Mouse (Mus musculus): Measurements from ENCODE around the gene Ddx60. TPM values are rescaled to one million over a fixed set of nuclear protein-coding genes. Genes with fewer than 3 reads are reported as not detected.

Ddx60 gene
- total RNA-seq, 2 experiments from 2014 or later, result 0.50 to 0.87 TPM

- DNase-seq, result no peak
- Histone ChIP-seq H3K27ac (no peak overlapping the region), H3K4me3 (no peak overlapping the region)
- intact Hi-C loops (cut with DNase I), result no loop called here
- no peak for TF ChIP-seq CTCF (IDR thresholded peaks at IDR 0.05)
Observed at GRCm38 (mm10) chr8:62014582-62014981, 86.7 kb downstream of the Ddx60 start.

- no peak overlapping the region for H3K27ac ChIP-seq
- no peak overlapping the region for H3K4me3 ChIP-seq
- peak; percentile 52 for TF ChIP-seq CTCF (IDR thresholded peaks at IDR 0.05)
- intact Hi-C loops (cut with DNase I), result loop anchor here (1.0 kb wide), 1 partner anchor 140 kb away; no protein-coding TSS in a partner anchor
- DNase-seq, result no peak
Observed at GRCm38 (mm10) chr8:62034351-62034750, 106.5 kb downstream of the Ddx60 start.

- H3K27ac ChIP-seq, result no peak overlapping the region
- no peak overlapping the region for H3K4me3 ChIP-seq
- intact Hi-C loops (cut with DNase I), result no loop called here
- peak; percentile 64 for TF ChIP-seq CTCF (IDR thresholded peaks at IDR 0.05)
- no peak for DNase-seq
Observed at GRCm38 (mm10) chr8:62046809-62047208, 118.9 kb downstream of the Ddx60 start.

GRCm38 (mm10) chr8:62060357-62060756 lies 132.5 kb downstream of the Ddx60 start:
- DNase-seq, result no peak
- TF ChIP-seq CTCF (IDR thresholded peaks at IDR 0.05), result peak; percentile 54

GRCm38 (mm10) chr8:62068305-62068704 lies 140.4 kb downstream of the Ddx60 start:
- intact Hi-C loops (cut with DNase I), result no loop called here
- no peak for TF ChIP-seq CTCF (IDR thresholded peaks at IDR 0.05)
- Histone ChIP-seq H3K27ac (no peak overlapping the region), H3K4me3 (no peak overlapping the region)
- DNase-seq, result no peak

More at GRCm38 (mm10) chr8:62060357-62060756, 132.5 kb downstream of the Ddx60 start:
- Histone ChIP-seq H3K4me3 (no peak overlapping the region), H3K27ac (no peak overlapping the region)
- intact Hi-C loops (cut with DNase I), result no loop called here

GRCm38 (mm10) chr8:62080195-62080802 lies 152.4 kb downstream of the Ddx60 start:
- DNase-seq, result no peak

GRCm38 (mm10) chr8:62081804-62082203 lies 153.9 kb downstream of the Ddx60 start:
- TF ChIP-seq CTCF (IDR thresholded peaks at IDR 0.05), result no peak
- intact Hi-C loops (cut with DNase I), result no loop called here
- DNase-seq, result no peak
- Histone ChIP-seq H3K4me3 (no peak overlapping the region), H3K27ac (no peak overlapping the region)

More at GRCm38 (mm10) chr8:62080195-62080802, 152.4 kb downstream of the Ddx60 start:
- no peak overlapping the region for H3K27ac ChIP-seq
- TF ChIP-seq CTCF (IDR thresholded peaks at IDR 0.05), result peak; percentile 53
- intact Hi-C loops (cut with DNase I), result no loop called here
- H3K4me3 ChIP-seq, result no peak overlapping the region

Other genes starting within 250 kb of the Ddx60 start
- 10 to 100 TPM; 66.8 to 71.5 TPM for gene Palld, start 25.4 kb upstream of the Ddx60 start, total RNA-seq (2021)
- not detected for gene Anxa10, start 195.1 kb downstream of the Ddx60 start, total RNA-seq (2021)